Mouse (Mus musculus): ENCODE results near the gene Nrxn3.
A peak's percentile ranks its signal among the peaks of the same experiment; 100 is the strongest.

Gene Nrxn3

DNA sequence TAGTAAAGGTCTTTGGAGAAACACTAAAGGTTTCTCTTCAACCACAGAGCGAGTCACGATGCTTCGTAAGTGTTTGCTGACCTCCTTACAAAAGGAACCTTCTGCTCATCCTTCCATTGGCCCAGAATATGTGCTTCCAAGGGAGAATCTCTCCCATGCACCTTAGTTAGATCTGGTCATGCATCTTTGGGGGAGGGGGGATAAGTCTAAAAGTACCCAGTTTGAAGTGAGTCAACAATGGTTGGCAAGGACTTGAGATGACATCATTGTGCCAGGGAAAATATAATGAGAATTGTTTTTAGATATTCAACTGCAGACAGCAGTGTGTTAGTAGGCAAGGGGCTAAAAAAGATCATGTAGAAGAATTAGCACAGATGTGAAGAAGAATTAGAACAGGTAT lies 1437.2 kb downstream of the Nrxn3 start:
- no peak for DNase-seq

DNA sequence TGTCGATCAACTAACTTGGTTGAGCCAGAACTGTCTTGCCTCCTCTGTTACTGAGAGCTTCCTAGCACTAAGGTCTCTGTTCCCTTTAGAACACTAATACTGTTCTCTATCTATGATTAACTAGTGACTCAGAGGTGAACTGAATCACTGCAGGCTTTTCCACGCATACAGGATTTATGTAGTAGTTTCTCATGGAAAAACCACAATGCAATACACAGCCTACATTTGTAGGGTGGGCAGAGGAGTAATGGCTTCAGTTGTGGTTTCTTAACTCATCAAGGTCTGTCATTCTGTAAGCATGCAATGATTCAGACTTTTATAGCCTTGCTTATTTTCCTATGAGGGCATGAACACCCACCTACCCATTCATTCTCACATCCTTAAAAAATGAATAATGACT lies 1443.4 kb downstream of the Nrxn3 start:
- DNase-seq = no peak

- DNase-seq = no peak
Measured at GRCm38 (mm10) chr12:90181566-90181965, 1458.9 kb downstream of the Nrxn3 start.

DNA sequence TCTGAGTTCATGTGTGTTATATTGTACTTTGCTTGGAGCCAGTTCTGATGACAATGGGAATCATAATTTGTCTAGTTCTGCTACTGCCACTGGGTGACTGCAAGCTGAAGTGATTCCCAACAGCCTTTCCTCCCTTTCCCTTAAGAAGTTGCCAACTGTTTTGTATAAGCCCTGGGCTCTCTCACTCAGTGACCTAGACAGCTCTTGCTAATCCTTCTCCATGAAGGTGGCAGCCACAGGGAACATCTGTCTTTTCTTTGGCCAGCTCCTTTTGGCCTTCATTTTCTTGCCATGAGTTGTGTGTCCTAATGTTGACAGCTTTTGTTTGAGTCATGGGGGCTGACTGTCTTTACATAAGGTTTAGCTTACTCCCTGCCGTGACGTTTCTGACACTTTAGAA lies 1460.3 kb downstream of the Nrxn3 start:
- peak; percentile 21 to 22 for DNase-seq

- DNase-seq = no peak
Measured at GRCm38 (mm10) chr12:90196161-90196560, 1473.5 kb downstream of the Nrxn3 start.

- no peak for DNase-seq
Measured at GRCm38 (mm10) chr12:90197994-90198393, 1475.3 kb downstream of the Nrxn3 start.

DNA sequence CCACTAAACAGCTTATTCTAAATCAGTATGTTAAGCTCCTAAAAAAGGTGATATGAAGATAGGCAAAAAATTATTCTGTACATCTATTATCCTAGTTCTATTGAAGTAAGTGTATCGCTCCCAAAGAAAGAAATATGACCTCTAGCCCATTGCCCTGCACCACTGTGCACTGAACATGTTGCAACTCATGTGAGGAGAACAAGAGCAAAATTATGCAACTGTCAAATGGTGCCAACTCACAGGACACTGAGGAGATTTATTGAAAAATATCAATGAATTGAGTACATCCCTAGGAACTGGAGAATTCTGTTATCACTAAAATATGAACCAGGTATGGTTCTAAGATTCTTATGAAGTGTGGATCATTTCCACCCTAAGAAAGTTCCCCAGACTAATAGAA lies 1479.8 kb downstream of the Nrxn3 start:
- no peak for DNase-seq

DNA sequence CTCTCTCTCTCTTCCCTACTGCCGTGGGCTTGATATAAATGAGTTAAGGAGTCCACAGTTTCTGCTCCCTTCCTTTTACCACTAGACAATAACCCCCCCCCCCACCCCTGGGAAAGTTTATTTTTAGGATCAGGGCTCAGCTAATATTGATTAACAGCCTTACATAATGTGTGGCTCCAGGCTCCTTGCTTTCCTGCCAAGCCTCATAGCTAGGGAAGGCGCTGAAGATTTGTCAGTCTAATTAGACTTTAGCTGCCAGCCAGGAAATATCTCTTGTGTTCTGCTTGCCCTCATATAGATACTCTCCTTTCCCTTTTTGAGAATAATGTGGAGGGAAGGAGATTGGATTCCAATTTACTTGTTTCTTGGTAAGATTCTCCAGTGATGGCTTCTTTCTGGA lies 1488.7 kb downstream of the Nrxn3 start:
- DNase-seq = no peak

DNA sequence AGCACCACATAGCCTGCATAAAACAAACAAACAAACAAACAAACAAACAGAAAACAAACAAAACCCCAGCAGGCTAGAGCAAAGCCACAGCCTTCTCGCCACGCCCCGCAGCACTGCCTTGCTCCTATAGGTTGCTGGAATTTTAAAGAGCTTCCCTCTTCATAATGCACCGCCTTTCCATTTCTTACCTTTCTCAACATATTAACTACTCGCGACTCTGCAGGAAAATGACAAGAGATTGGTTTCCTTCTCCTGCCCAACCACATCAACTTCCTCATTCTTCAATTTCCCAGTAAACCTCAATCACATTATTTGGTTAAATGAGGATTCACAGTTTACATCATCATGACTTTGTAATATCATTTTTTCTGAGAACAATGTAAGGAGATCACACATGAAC lies 1494.4 kb downstream of the Nrxn3 start:
- no peak for DNase-seq

GRCm38 (mm10) chr12:90229062-90229461 lies 1506.4 kb downstream of the Nrxn3 start:
- DNase-seq = no peak

GRCm38 (mm10) chr12:90236093-90236492 lies 1513.4 kb downstream of the Nrxn3 start:
- DNase-seq = no peak

- no peak for DNase-seq
Measured at GRCm38 (mm10) chr12:90260301-90260700, 1537.6 kb downstream of the Nrxn3 start.

DNA sequence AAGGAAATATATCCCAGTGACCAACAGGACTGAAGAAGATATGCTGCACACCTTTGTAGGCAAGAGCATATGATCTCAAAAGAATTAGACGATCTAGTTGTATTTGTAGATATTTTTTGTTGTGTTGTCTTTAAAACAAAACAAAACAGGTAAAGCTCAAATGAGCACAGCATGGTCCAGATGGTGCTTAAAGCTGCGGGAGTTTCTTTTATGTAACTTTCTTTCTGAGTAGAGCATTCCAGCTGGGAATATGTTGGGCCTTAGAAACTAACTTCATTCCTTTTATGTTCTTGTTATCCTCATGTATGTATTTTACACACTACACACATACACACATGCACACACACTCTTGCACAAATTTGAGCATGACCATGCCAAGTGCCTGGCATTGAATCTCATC lies 1545.4 kb downstream of the Nrxn3 start:
- DNase-seq = no peak

- DNase-seq = no peak
Measured at GRCm38 (mm10) chr12:90270763-90271379, 1548.2 kb downstream of the Nrxn3 start.

- DNase-seq = peak; percentile 41 to 46
Measured at GRCm38 (mm10) chr12:90274621-90275236, 1552.1 kb downstream of the Nrxn3 start.

DNA sequence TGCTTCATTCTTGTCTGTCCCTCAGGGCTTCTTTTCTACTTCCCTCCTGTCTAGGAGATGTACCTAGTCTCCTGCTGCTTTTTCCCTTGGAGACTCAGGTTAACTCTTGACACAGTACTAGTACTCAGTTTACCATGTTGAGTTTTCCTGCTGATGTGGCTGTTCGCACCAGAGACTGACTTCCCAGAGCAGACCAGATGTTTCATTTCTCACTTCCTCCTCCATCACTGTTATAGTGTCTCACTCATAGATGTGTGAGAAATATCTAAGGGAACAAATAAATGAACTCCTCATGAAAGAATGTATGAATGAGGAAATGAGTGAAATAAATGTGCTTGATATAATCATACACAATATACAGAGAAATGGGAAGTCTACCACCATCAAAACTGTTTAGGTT lies 1558.6 kb downstream of the Nrxn3 start:
- no peak for DNase-seq

DNA sequence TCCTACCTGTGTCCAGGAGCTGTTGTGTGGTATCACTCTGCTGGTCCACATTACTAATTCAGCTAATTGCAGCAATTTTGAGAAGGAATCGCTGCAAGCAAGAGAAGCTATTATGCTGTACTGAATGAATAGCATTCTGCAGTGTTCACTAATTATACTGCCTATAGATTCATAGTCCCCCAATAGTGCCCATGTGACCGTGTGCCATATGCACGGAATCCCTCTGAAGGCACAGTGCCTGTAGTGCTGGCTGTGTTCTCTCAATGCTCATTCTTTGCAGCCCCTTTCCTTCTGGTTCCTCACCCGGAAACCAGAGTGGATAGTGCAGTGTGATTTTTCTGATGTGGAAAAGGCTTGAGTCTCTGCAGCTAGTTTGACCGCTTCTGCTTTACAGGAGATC lies 1560.3 kb downstream of the Nrxn3 start:
- no peak for DNase-seq

DNA sequence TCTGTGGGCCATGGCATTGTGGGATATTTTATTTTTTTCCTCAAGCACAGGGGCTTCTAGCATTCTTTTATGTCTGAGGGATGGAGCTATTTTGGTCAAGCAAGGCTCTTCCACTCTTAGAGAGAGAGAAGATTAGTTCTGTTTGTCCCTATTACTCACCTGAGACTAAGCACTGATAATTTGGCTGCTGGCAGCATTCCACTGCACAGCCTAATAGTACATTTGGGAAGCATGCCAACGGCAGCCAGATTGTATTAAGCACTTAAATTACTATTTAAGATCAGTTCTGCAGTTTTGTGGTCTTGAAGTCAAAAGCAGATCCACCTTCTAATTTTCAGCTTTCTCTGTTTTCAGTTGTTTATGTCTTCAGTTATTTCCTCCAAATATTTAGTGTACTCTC lies 1580.0 kb downstream of the Nrxn3 start:
- DNase-seq = peak; percentile 48 to 76

GRCm38 (mm10) chr12:90331806-90332205 lies 1609.1 kb downstream of the Nrxn3 start:
- peak; percentile 49 to 56 for DNase-seq

DNA sequence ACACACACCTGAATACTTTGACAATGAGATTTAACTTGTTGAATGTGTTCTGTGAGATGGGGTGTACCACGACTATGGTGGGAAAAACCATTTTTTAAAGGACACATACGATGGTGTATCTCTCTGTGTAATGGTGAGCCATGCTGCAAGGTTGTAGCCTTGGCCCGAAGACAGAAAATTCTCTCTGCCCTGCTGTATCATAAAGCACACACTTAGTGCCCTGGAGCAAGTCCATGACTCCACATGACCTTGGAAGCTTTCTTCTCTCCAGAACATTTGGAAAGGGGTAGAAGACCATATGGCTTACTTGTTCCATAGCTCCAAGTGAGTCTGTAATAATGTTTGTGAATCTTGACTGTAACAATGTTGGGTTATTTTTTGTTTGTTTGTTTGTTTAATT lies 1609.8 kb downstream of the Nrxn3 start:
- DNase-seq = peak; percentile 46 to 68

- DNase-seq = no peak
Measured at GRCm38 (mm10) chr12:90337496-90338228, 1615.0 kb downstream of the Nrxn3 start.

GRCm38 (mm10) chr12:90338229-90338557 lies 1615.5 kb downstream of the Nrxn3 start:
- no peak for DNase-seq
